Mouse (Mus musculus) mouse trophoblast stem cell (cell line): ENCODE measurements around the gene Kat2a.

Source experiments
- in situ Hi-C, 2 experiments: fragments of 300-500 bp; cut with MseI, MboI; formaldehyde crosslinking; loops; 2 replicates in 1 of 2; 3 replicates in 1 of 2; pipeline ENCODE4 v1.15.1; 2025

Kat2a gene

DNA sequence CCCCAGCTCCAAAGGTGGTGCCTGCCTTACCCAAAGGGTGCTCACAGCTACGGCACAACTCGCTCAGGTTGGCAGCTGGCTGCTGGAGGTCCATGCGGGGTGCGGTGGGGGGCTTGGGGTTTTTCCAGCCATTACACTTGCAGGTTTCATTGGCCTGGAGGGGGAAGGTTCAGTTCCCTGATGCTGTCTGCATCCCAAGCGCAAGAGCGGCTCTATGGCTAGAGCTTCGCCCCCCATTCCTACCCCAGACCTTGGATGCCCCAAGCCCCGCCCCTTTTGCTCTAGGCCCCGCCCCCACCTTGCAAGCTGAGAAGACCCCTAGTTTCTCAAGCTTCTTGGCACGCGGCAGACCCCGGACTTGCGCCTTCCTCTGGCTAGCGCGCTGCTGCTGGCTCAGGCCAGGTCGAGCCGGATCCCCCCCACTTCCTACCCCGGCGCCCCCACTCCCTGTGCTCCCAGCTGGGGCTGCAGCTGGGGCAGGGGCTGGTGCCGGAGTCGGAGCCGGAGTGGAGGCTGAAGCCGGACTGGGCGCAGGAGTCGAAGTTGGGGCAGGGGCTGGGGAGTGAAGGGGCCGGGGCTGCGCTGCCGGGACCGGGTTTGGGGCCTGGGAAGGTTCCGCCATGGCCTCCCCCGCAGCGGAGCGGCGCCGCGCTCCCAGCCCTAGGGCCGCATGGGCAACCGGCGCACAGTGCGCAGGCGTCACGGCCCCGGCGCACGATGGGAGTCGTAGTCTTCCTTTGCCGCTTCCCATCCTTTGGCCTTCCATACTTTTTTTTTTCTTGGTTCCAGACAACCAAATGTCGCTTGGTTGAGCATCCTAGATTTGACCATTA is at the start of gene Kat2a:
Gene Kat2a, minus strand, starts transcription at position 683 of the 833 bp plus-strand sequence.
- in situ Hi-C loops = no loop called here

DNA sequence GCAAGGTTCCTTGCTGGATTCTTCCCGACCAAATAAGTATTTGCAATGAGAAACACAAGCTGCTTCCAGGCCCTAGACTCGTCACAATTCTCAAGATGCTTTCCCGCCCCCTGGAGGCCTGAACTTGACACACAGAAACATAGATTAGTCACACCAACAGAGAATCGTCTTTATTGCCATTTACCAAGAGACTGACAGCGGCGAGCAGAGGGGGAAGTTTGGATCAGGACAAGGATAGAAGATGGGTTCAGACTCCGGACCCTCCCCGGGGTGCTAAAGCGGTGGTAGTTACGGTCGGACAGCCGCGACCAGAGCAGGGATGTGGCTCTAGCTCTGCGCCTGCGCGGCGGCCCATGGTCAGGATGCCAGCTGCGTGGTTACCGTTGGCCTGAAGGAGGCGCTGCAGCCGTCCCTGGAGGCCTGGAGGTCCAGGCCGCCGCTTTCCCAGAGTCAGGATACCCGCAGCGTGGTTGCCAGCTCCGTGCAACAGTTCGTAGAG is 49.3 kb upstream of the Kat2a start:
- in situ Hi-C loops = no loop called here

DNA sequence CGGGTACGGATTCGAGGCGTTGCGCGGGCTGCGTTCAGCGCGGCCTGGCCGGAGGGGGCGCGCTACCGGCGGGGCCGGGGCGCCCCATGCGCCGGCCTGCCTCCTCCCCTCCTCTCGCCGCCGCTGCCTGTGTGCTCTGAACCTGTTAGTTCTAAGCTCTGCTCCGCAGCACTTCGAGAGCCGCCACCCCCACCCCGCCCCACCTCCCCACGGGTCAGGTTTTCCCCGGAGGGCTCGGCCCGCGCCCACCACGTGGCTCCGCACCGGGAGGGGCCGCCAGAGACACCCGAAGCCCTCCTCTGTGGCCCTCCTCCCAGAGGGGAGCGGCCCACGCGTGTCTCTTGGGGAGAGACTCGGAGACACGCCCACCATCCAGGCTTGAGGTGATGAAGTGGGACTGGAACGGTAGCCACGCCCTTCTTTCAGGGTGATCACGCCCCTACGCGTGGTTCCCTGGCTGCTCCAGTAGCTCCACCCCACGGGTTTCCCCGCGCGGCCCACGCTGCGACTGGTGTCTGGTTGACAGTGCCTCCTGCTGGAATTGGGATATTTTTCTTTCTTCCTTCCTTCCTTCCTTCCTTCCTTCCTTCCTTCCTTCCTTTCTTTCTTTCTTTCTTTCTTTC is 47.5 kb upstream of the Kat2a start, which contains the start of gene Kcnh4:
Gene Kcnh4, minus strand, starts transcription at position 332 of the 623 bp plus-strand sequence.
- in situ Hi-C loops = no loop called here

DNA sequence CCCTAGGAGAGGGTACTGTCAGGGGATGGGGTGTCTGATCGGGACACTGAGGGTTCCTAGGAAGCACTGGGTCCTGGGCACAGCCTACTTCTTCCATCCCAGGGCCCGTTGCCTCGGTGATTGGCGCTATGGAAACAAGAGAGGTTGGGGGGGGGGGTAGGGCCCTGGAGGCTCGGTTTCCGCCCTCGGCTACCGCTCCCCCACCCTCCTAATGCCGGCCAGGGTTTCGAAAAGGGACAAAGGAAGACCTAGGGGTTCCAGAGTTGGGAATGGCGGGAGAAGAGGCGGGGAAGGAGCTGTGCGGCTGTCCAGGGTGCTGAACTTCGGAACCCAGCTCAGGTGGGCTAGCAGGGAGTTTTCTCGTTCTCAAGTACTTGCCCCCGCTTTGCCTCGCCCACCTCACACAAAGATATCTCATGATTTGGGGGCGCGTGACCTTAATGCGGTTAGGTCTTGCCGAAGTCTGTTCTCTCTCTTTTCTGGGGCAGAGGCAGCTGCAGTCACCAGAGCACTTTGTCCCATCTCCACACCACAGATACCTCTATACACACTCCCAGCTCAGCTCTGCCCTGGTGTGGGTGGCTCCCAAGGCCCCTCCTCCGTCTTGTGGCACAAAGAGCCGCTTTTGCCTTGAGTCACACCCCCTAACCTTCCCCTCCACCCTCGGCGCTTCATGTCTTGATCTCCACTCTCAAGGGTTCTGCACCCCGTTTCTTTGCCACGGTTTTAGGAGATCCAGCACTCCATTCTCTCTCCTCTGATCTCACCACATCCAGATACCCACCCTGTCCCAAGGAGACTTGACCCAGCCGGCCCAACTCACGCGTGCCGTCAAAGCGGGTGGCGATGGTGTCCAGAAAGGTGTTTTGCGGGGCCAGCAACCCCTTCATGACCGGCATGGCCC is 46.7 kb upstream of the Kat2a start:
- in situ Hi-C loops = no loop called here

DNA sequence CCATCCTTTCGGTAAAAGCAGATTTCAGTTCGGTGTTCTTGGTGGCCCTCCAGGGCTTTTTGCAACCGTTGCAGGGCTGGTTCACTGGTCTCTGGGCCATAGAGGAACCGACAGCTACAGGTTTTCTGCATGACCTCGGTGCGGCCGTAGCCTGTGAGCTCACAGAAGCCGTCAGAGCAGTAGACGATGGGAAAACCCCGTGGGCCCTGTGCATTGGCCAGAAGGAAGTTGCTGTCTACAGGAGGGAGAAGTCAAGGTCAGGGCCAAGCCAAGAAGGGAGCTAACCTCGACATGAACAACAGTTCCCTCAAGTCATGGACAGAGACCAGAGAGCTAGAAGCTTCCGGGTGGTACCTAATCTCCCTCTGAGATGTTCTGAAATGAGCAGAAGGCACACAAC is 45.3 kb upstream of the Kat2a start:
- in situ Hi-C loops = no loop called here

DNA sequence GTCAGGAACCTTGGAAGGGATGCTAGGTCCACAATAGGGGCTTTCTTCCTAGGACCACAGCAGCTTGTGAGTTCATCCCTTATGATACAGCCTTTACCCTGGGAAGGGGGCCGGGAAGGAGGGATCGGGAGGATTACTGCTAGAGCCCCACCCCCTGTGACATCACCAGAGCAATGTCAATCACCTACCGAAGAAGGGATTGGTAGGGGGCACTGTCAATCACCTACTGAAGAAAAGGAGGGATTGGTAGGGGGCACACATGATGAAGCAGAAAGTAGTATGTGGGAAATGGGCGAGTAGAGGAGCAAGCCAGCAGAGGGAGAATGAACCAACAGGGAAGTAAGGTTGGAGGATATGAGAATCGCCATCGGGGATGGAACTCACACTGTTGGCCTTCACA is 44.2 kb upstream of the Kat2a start:
- in situ Hi-C loops = no loop called here

DNA sequence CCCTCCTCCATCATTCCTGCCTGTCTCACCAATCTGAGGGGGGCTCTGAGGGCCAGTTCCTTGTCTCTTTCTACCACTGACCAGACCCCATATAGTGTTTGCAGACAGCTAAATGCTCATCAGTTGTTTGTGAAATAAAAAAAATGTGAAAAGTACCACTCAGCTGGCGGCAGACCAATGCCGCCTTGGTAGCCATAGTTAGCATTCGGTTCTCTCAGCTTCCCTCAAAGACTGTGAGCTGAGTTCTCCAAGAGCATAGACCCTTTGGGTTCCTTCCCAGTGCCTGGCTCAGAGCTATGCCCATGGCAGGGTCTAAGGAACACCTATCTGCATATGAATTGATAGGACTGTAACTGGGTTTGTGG is 42.4 kb upstream of the Kat2a start:
- in situ Hi-C loops = no loop called here

DNA sequence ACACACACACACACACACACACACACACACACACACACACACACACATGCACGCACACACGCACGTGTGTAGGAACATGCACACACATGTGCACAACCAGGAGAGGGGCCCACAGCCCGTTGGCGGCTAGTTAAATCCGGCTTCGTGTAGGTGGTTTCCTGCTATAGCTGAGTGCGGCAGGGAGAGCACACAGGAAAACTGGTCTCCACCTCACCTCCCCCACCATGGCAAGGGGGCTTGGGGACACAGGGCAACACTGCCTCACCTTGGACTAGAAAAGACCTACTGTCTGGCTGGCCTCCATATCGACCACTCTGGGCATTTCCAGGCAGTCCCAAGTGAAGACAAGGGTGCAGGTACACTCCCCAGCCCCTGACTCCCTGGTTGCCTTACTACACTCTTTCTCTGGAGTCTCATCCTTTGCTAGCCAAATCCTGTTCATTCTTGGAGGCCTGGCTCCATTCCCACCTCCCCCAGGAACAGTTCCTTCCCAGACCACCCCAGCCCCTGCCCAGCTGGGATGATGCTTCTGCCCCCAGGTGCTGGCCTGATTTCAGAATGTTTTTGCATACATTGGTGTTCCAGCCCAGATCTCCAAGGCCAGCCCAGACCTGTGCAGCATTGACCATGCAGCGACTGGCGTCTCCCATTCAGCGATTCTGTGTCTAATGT is 41.9 kb upstream of the Kat2a start:
- in situ Hi-C loops = no loop called here

DNA sequence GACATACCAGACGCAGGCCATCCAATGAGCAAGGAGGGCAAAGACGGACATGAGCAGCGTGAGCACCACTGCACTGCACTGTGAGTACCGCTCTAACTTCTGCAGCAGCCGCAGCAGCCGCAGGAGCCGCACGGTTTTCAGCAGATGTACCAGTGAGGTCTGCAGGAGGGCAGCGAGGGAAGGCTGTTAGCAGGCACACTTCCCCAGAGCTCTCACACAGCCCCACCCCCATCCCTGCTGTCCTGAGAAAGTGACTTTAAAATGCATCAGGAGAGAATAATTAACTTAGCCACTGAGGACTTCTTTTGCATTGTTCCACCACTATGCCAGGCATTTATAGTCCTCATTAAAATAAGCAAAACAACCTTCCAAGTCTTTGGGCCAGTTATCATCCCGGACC is 40.0 kb upstream of the Kat2a start:
- in situ Hi-C loops = no loop called here

DNA sequence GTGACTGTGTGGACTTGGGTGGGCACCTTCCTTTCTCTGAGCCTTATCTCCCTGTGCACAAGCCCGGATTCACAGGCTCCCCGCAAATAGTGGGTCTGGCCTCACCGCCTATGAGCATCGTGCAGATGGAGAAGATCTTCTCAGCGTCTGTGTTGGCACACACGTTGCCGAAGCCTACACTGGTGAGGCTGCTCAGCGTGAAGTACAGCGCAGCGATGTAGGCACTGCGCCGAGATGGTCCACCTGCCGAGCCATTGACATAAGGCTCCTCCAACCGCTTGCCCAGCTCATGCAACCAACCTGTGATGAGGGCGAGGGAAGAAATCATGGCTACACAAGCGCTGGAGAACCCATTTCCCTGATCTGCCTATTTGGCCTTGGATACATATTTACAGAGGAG is 37.9 kb upstream of the Kat2a start:
- in situ Hi-C loops = no loop called here

DNA sequence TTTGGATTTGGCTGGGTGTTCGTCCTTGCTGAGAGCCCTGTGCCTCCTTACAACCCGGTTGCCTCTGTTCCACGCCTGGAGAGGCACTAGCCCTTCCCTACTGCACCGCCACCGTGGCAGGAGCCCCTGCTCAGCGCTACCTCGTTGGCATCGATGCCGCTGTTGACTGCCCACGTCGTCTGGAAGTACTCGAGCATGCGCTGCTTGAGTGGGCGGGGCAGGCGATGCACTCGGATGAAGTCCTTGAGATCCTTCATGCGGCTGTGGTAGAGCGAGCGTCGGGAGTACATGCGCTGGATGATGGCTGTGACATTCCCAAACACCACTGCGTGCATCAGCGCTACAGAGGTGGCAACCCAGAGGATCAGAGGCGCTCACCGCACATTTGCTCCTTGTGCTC is 37.2 kb upstream of the Kat2a start:
- in situ Hi-C loops = no loop called here

DNA sequence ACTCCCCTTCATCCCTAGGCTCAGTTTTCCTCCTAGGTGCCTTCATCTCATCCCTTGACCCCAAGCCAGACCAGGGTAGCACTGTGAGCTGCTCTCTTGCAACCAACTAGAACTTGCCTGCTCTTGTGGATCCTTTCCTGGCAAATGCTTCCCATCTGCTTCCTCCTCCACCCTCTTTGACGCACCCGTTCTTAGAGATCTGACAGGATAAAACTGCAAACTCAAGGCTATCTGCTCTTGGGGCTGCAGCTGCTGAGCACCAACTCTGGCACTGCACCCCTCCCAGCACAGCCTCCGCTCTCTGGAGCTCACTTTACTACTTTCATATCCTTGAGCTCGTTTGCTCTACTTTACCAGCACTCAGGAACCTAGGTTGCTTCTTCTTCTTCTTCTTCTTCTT is 36.4 kb upstream of the Kat2a start:
- in situ Hi-C loops = no loop called here

DNA sequence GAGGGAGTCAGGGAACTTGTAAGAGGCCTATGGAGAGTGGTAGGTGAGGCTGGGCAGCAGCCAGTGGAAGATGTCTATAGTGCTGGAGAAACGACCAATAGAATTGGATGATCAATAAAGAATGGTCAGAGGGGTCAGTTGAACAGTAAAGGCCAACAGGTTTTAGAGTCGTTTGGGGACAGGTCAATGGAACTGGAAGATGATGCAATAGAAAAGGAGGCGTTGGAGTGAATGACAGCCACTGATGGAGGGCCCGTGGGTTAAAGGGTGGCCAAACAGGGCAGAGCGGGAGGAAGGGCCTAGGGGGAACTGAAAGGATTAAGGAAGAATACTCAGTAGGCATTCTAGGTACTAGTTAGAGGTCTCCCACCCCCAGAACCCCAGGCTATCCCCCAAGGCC is 34.8 kb upstream of the Kat2a start:
- in situ Hi-C loops = no loop called here

DNA sequence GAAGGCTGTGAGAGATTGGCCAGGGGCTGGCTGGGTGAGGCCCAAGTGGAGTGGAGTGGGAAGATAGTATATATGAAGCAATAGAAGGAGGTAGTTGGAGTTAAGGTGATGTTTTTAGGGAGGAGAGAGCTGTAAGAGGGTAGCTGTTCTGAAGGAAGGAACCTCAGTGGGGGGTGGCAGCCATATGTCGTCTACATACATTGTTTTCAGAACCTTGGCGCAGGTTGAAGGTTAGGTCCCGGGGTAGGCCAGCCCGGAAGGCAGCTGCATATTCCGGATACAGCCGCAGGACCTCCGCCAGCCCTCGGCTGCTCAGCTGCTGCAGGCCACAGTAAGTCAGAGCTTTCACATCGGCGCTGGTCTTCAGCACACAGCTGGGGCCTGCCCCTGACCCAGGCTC is 34.3 kb upstream of the Kat2a start:
- in situ Hi-C loops = no loop called here

DNA sequence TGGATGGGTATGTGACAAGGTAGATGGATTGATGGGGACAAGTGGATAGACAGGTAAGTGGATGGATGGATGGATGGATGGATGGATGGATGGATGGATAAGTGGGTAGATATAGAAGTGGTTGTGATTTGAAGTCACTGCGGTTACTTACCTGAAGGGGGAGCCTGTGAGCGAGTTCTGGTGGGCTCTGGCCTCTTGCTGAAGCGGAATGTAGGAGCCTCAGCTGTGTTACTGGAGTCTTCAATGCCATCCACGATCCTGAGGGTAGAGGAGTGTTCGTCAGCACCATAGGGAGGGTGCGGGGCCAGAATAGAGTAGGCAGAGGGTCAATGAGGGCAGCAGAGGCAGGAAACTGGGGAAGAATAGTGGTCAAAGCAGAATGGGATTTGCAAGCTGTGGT is 32.8 kb upstream of the Kat2a start:
- in situ Hi-C loops = no loop called here

DNA sequence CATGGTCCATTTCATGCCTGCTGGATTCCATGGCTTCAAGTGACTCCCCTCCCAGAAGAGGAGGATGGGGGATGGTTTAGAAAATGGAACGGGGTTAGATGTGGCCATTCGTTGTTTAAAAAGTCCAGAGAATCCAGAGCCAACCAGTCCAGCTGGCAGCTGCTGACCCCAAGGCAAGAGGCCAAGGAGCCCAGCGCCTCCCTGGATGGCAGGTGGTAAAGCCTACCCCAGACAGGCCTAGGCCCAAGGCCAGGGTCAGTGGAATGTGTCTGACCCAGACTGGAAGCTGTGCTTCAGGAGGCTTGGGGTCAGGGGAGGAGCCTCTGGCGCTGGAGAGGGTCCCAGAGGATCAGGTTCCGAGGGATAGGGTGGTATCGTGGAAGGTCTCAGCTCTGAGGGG is 29.1 kb upstream of the Kat2a start:
- in situ Hi-C loops = no loop called here

DNA sequence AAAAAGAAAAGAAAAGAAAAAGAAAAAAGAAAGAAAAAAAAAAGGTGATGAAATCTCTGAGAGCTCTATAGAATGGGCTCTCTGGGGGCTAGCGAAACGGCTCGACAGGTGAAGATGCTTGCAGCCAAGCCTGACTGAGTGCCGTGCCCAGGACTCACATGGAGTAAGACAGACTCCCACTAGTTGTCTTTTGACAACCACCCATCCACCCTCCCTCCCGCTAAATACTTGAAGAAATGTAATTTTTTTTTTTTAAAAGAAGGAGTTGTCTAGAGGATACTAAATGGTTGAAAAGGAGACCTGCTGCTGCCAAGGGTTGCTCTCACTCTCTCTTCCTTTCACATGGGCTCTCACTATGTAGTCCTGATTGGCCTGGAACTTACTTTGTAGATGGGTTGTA is 26.5 kb upstream of the Kat2a start:
- in situ Hi-C loops = no loop called here

DNA sequence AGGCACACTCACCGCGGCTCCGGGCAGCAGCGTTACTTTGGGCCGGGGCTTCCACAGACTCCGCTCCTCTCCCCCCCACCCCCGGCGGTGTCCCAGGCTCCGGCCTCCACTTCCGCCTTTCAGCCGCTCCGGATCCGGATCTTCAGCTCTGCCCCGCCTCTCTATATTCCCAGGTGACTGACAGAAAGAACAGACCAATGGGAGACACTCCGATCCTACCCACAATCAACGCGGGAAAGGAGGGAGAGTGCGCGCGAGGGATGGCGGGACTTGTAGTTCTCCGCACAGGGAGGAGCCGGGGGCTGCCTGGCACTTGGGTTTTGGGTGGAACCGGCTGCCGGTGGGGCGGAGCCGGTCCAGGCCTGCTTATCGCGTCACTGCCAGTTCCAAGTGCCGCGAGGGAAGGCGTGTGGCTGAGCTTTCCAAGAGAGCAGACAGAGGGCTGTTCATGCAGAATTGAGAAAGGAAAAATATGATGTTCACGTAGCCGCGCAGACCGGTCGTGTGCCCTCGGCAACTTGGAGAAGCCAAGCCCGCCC is 25.9 kb upstream of the Kat2a start, which contains the start of gene Rab5c:
Gene Rab5c, minus strand, starts transcription at position 150 of the 539 bp plus-strand sequence.
- in situ Hi-C loops = no loop called here

DNA sequence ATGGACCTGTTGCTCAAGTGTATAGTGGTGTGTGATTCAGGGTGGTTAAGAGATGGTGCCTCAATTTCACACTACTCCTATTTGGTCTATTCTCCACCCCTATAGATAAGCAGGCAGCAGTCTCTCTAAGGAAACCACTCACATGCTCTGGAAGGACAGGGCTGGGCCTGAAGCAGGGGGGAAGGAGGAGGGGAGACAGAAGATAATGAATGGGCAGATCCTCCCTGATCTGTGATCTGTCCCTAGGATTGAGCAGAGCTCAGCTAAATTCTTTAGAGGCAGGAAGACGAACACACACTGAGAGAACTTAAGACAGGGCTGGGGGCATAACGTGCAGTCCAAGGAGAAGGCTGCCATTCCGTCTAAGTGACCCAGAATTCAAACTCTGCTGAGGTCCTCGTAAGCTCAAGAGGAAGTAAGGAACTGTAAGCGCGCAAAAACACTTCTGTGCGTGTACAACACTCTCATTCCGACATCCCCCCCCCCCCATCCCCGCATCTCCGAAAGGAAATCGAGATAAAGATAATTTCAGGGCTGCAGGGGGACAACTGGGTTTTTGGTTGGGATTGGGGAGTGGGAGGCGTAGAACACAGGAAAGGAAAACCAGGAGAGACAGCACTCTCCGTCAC is 25.0 kb upstream of the Kat2a start:
- in situ Hi-C loops = no loop called here

DNA sequence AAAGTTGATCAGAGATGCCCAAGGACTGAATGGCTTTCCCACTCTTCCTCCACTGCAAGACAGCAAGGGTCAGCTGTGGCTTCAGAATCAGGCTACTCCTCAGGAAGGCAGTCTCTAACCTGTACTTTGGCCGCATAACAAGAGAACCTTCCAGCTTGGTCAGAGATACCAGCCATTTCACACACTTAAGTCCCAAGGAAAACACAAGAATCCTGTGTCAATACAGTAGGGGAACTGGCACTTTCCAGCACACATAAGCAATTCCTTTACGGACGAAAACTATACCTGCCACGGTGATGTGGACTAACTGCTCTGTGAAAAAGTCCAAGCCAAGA is 24.4 kb upstream of the Kat2a start:
- in situ Hi-C loops = no loop called here
